Mouse (Mus musculus) cerebellum, adult 11-12 months (tissue): ENCODE data around the gene Dhx37.

ENCODE experiments used
- DNase-seq: peaks from one replicate; pipeline ENCODE4 v3.0.0; 2022

Dhx37 gene

DNA sequence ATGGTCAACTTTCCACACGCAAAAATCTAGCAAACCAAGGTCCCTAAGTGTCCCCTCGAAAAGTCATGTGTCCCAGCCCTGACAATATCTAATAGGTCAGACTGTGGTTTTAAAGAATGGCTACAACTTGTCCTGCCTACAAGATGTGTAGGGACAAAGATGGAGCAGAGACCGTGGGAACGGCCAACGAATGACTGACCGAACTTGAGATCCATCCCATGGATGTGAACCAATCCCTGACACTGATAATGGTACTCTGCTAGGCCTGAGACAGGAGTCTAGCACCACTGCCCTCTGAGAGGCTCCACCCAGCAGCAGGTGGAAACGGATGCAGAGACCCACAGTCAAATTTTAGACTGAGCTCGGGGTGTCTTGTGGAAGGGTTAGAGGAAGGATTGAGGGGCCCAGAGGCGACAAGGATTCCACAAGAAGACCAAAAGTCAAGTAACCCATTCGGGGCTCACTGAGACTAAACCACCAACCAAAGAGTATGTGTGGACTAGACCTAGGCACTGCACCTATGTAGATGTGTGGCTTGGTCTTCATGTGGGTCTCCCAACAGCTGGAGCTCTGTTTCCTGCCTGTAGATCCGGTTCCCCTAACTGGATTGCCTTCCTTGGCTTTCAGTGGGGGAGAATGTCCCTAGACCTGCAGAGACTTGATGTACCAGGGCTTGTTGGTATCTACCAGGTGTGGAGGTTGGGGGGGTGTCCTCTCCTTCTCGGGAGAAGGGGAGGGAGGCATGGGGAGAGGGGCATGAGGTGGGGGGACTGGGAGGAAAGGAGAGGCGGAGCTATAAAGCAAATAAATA, 26.7 kb downstream of the Dhx37 start:
- no peak for DNase-seq

DNA sequence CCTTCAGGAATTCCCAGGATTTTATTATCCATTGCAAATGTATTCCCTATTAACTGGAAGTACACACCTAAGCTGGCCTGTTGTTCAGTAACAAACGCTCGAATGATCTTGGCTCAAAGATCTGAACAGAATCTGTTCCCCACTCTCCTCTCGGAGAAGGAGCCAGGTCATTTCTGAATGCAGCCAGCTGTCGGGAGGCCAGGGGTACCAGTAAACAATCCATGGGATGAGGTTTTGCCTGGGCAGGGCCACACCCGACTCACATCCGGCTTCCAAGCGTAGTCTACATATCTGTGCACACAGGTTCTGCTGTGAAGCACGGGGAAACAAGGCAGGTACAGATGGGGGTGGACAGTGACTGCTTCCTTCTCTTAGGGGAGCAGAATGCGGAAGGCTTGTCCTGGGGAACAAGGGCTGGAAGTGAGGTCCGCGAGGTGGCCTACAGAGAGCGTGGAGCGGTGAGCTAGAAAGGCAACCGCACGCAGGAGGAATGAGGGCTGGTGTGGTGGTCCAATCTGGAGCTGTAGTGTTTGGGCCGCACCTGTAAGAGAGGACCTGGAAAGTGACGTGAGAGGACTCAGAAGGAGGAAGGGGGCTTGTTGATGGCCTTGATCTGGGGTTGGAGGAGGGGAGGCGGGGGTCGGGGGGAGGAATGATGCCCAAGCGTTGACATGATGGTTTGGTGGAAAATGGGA, 27.5 kb downstream of the Dhx37 start:
- peak; percentile 71 for DNase-seq

DNA sequence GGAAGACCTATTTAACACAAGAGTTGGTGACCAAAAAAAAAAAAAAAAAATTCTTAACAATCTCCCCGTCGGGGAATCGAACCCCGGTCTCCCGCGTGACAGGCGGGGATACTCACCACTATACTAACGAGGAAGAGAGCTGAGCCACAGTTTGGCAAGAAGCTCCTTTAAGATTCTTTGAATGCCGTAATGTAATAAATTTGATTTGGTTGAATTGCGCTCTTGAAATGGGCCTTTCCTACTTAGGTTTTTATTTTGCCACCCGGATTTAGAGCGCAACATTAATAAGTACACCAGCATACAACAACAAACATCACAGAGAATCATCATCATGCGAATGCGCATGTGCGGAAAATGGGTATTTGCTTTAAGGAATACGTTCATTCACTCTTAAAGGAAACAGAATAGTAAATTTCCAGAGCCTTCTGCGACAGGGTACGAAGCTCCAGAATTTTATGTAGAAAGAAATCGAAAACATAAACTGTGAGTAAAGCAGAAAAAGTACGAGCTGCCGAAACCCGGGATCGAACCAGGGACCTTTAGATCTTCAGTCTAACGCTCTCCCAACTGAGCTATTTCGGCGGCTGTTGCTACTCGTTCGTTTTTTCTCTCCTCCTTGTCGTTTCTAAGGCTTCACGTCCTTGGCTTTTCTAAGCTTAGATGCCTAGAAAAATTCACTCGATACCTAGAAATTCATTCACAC, 28.2 kb downstream of the Dhx37 start:
- DNase-seq: peak; percentile 82

DNA sequence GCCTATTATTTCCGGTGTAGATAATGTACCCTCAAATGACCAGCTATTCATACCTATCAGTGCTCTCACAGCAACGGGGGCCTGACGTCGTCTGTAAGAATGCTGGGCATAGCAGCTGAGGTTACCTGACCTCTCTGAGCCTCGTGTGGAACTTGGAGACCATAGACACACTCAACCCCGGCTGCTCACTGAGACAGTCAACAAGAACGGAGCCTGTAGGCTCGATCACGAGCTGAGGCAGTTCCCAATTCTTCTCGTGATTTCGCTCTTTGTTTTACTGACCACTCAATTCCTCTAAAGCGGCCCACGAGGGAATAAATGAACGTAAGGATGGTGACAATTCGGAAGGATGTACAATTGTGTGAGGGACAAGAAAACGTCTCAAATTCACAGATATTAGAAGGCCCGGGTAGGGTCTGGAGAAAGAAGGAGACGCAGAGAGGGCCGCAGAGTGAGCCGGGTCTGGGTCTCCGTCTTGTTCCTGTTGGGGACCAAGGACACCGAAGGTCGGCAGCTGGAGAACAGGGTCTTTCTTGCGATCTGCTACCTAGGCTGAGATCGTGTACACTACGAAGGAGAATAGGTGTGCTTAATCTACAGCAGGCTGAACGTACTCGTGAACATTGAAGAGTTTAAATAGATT, 28.9 kb downstream of the Dhx37 start:
- DNase-seq: peak; percentile 63

DNA sequence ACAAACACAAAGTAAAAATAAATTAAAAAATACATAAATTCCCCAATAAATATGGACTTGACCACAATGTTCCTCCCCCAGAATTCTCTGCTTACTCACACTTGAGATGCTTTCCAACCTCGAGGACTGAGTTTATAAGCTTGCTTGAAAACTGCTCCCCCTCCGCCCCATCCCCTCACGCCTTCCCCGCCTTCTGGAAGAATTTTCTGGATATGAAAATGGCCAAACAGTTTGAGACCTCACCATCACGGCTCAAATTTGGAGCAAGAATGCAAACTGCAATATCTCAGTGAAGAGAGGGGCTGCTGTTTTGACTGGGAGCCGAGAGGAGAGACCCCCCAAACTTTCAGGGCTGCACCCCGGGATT, 29.4 kb downstream of the Dhx37 start:
- DNase-seq: no peak

DNA sequence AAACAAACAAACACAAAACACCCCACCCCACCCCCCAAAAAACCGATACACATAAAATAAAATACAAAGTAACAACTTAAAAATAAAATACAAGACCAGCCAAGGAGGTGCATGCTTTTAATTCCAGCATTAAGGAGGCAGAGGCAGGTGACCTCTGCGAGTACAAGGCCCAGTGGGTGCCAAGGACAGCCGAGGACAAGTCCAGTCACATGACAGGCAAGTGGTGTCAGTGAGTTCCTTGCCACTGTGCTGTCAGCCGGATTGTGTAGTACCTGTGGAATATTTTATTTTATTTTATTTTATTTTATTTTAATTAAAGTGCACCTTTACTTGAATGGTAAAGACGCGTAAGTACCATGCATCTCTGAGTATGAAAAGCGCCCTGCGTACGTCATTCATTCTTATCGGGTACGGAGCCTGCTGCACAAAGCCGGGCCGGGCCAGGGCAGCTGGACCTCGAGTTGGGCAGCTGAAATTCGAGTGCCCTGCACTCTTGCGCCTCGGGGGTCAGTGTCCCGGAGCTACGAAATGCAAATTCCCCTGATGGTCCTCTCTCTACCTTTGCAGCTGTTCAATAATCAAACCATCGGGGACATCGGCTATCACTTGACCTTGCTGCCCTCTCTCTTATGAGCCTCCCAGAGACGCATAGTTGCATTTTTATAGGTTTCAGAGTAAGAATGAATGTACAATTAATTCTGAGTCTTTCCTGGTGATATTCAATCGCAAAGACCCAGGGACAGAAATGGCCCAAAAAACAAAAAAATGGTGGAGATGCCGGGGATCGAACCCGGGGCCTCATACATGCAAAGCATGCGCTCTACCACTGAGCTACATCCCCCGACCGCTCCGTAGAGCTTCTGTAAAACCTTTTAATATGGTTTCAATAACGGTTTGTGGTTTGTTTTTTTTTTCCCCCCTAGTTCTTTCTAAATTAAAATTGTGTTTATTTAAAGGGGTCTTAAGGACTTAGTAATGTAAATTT, 30.1 kb downstream of the Dhx37 start:
- no peak for DNase-seq

DNA sequence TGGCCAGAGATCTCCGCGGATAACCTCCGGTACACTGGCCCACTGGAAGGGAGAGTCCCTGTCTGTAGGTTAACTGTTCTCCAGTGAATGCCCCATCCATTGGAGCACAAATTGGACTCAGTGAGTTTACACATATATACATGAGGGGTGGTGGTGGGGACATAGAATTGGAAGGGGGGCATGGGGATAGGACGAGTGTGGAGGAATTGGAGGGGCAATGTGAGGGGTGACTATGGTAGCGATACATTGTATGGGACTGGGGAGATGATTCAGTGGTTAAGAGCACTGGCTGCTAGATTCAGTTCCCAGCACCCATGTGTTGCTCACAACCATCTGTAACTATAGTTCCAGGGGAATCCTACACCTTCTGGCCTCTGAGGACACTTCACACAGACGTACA, 30.9 kb downstream of the Dhx37 start:
- DNase-seq: no peak

DNA sequence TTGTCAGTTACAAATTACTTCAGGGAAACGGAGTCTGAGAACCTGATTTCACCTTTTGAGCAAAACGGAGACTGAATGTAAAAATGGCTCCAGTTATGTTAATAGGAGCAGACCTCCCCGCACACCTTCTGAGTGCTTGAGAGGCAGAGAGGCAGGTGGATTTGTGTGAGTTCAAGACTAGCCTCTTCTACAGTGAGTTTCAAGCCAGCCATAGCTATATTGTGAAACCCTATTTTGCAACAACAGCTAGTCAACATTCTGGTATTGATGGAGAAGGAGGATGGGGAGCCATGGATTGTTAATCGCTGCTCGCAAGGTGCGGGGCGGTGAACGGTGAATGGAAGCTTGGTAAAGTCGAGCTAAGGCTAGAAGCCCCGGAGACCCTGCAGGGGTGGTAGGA, 31.4 kb downstream of the Dhx37 start:
- no peak for DNase-seq

DNA sequence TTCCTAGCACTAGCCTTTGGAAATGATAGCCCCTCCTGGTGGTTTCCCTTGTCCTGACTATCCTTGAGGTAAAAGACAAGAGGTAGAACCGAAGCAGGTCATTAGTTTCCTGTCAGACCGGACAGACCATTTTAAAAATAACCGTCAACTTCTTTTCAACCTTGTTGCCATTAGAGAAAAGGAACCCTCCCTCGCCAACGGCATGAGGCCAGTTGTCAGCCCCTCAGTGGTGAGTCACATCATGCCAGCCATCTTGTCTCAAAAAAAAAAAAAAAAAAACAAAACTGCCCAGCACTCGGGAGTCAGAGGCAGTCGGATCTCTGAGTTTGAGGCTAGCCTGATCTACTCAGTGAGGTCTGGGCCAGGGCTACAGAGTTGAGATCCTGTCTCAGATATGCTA, 33.0 kb downstream of the Dhx37 start:
- no peak for DNase-seq

DNA sequence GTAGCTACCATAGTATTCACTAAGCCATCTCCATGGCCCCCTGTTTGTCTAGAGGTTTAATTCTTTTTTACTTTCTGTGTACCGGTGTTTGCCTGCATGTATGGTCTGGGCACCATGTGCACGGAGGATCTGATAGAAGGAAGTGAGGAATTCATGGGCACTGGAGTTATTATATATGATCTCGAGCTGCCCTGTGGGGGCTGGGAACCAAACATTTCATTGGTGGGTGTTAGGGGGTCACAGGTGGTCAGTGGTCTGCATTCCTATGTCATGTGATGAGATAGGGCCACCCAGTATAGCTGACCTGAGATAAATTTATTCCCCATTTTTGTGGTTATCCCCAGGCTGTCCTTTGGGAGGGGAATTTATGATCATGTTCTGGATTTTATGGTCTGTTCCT, 38.9 kb downstream of the Dhx37 start:
- peak; percentile 38 for DNase-seq

DNA sequence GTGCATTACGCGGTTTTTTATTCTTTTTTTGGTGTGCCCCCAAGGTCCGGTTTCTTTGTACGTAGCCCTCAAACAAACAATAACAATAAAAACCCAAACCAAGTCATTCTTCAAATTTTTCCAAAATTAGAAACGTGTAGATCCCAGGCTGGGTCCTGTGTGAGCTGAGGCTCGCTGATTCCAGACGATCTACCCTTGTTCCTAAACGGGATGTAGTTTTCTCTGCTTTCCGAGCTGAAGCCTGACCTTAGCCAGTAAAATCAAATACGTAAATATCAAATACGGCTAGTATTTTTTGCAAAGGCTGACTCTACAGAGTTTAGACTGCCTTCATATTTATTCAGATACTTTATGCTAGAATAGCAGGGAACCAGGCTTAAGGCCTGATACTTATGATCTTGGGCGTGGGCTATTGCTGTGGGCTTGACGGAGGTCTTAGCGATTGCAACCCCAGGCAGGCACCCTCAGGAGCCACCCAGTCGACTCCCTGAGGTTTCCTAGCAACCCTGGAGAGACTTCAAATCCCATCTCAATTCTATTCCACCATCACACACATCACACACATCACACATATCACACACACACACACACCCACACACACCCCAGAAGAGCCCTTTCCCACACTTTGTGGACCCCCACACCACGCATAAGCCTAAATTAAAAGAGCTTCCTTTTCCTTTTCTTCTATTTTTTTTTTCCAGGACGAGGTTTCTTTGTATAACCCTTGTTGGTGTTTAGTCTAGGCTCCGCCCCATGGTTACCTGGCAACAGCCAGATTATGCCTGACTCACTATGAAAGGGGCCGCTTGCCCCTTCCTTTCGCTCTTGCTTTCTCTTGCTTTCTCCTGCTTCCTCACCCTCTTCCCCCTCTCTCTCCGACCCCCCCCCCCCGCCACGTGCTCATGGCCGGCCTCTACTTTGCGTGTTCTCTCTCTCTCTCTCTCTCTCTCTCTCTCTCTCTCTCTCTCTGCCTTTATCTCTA, 40.0 kb downstream of the Dhx37 start:
- peak; percentile 72 for DNase-seq

DNA sequence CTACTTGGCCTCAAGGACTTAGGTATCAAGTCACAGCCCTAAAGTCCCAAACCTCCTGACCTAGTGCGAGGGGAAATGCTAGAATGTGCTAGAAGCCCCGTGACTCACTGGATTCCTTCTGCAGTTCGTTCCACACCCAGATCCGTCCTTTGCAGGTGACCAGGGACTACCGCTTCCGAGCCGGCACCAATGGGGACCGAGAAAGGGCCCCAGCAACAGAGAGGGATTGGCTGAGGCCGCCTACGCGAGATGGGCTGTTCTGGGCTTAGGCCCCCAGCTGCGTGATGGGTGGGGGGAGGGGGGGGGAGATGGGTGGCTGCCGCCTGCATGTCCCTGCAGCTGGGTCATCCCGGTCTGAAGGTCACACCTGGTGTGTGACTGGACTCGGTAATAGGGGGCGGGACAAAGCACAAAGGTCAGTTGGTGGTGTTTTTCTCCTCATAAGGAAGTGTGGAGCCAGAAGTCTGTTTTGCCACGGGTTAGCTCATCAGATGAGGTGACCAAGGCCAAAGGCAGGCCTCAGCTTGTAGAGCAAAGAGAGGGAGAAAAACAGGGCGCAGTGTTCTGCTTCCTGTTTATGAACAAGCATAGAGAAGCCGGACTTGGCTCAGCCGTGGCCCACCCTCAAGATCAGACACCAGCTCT, 40.8 kb downstream of the Dhx37 start:
- DNase-seq: peak; percentile 96

DNA sequence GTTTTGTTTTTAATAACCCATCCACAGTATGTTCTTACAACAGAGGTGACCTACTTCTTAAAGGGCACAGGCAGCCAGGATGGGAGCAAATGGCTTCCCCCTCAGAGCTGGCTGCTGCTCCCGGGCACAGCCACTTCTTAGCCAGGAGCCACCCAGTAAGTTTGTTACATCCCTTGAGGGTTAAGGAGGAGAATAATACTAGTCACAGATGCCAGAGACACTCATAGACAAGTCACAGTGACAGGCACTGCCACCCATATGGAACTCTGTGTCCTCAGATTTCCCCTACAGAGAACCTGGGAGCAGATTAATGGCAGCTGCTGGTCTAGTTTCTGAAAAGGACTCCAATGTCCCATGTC, 41.3 kb downstream of the Dhx37 start:
- no peak for DNase-seq

DNA sequence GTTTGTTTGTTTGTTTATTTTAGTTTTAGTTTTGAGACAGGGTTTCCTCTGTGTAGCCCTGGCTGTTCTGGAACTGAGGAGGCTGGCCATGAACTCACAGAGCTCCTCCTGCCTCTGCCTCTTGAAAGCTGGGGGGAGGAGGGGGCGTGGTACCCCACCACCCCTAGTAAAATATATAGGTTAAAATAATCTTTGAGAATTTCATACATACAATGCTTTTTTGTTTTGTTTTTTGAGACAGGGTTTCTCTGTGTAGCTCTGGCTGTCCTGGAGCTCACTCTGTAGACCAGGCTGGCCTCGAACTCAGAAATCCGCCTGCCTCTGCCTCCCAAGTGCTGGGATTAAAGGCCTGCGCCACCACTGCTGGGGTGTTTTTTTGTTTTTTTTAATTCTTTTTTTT, 41.7 kb downstream of the Dhx37 start:
- DNase-seq: peak; percentile 50

DNA sequence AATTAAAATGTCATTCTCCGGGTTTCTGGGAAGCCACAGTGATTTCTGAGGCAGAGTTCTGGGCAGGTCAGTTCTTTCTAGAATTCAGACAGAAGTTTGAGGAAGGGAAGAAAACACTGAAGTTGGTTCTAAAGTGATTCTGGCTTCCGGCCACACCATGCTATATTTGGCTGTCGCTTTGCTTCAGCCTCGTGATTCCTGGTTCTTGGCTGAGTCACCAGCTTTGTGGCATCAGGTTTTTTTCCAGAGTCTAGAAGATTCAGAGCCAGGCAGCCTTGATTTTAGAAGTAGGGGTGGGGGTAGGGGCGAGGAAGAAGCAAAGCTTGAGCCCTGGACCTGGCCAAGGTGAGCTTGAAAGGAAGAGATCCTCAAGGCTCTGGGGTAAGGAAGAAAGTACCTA, 42.3 kb downstream of the Dhx37 start:
- DNase-seq: peak; percentile 77

DNA sequence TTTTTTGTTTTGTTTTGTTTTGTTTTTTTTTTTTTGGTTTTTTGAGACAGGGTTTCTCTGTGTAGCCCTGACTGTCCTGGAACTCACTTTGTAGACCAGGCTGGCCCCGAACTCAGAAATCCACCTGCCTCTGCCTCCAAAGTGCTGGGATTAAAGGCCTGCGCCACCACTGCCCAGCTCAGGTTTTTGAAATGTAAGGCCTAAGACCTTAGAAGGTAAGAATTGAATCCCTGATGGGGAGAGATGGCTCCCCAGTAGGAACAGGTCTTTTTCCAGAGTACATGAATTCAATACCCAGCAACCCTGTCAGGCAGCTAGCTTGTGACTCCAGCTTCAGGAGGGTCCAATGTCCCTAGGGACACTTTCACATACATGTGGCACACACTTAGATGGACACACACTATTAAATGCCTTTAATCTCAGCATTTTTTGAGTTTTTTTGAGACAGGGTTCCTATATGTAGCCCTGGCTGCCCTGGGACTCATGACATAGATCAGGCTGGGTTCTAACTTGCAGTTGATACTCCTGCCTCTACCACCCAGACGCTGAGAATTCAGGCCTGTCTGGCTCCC, 42.9 kb downstream of the Dhx37 start:
- DNase-seq: no peak

DNA sequence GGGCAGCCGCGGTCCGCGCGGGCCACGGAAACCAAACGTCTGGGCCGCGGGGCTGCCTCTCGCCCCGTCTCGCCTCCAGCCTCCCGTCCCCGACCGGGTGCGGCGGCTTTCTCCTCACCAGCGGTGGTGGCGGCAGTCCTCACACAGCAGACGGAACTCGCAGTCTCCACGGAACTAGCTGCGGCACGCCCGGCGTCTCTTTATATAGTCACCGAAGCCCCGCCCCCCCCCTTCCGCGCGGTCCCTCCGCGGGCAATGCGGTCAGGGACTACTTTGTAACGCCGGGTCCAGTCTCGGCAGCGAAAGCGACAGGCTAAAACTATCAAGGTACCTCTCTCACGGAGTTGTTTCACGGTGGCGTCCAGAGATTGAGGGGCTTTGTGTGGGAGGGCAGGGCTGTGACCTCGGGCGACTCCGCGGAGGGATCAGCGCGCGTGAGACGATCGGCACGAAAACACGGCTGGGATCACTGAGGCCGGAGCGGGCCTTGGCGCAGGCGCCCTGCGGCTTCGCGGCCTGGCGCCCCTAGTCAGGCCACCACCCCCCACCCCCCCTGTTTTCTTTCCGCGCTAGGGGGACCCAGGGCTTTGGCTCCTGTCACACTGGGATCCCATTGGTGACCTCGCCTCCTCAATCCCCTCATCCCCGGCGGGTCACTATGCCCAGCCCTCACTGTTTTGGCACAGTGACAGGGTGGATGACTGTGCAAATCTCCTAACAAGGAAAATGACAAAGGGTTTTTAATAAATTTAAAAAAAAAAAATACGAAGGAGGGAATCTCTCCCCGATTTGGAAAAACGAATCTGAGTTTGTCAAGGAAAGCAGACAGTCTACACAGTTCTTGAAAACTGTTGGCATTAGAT, 44.1 kb downstream of the Dhx37 start, which contains the start of gene Ubc:
Gene Ubc, minus strand, starts transcription at position 624 of the 863 bp plus-strand sequence.
- DNase-seq: peak; percentile 87

DNA sequence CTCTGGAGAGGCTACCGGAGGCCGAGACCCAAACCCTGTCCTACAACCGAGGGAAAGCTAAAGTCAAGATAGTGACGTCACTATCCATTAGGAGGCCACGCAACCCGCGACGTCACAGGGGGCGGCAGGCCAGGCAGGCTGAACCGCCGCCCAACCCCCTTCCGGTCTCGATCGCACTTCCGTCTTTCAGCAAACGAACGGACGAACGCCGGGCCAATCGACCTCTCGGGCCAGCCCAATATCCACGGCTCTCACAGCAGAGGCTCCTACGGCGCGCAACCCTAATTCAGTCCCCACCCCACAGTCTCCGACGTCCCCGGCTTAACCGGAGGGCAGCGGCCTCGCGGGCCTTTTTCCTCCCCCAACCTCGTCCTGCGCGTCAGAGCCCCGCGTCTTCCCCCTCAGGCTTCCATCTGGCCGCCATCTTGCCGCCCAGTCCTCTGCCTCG, 44.8 kb downstream of the Dhx37 start, which contains the start of gene Gm10382:
Gene Gm10382, plus strand, starts transcription at position 192 of the 448 bp plus-strand sequence.
- DNase-seq: peak; percentile 85
